Mouse (Mus musculus): ENCODE measurements around the gene Satb1. TPM values are rescaled to one million over a fixed set of nuclear protein-coding genes. Genes with fewer than 3 reads are reported as not detected.
A peak's percentile ranks its signal among the peaks of the same experiment; 100 is the strongest.

The Satb1 gene
- polyA plus RNA-seq (2012; rRNA removed) (22.9 and 25.3 TPM in 2 replicates), polyA plus RNA-seq (2014; fragmentation: Nextera tagmentation; extraction: Ambion mirVana) (22.4 TPM in 2 replicates)

- 1% methylated on average over 22 of the region's 52 CpGs for WGBS
- peak within 1 kb of the TSS; percentile 63 for H3K9ac ChIP-seq (ENCODE audit: low read depth, low read length, severe bottlenecking)
- peaks cover 4% of the 10 kb centered on the region; the same call in 1 of the 2 replicates for H3K4me1 ChIP-seq (ENCODE audit: control insufficient read depth, insufficient read depth, low read length)
- no peaks in the 10 kb centered on the region for H3K9me3 ChIP-seq (ENCODE audit: control insufficient read depth, low read length)
- H3K4me3 ChIP-seq (replicated peaks; ENCODE audit: low read length), result peak within 1 kb of the TSS; percentile 67
- no peaks in the 10 kb centered on the region for H3K36me3 ChIP-seq (ENCODE audit: control insufficient read depth, insufficient read depth, low read length)
- H3K27ac ChIP-seq (replicated peaks; ENCODE audit: low read depth, low read length), result no peak within 1 kb of the TSS
- peak within 1 kb of the TSS; percentile 86 for H3K4me2 ChIP-seq (replicated peaks; ENCODE audit: low read depth, low read length, severe bottlenecking)
- no peak for DNase-seq (ENCODE audit: low spot score)
- H3K27me3 ChIP-seq (ENCODE audit: control insufficient read depth, insufficient read depth, low read length), result peaks cover 50% of the 10 kb centered on the region
- peak; percentile 91 for ATAC-seq (ENCODE audit: low FRiP score, low read depth)
- TF ChIP-seq POLR2A (IDR thresholded peaks at IDR 0.05; ENCODE audit: borderline replicate concordance, extremely low read depth, insufficient read depth, insufficient read length), result no peak
These were observed at the start of gene Satb1 for GRCm38 (mm10) chr17:51832900-51833577. TSS of gene Satb1 (minus strand) at chr17:51833290.

DNA sequence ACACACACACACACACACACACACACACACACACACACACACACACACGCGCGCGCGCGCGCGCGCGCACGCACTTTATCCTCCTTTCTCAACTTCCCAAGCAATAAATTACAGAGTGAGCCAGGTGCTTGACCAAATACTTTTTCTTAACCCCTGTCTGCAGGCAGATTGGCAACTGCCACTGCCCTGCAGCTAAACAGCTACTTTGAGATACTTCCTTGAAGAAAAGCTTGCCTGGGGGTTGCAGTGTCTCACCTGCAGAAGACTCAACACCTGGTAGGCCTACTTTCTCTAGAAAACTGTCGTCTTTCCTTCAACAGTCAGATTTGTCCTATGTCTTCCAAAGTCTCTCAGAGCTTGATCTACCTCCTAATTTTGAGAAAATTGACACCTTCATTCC, 49.5 kb upstream of the Satb1 start:
- 89% methylated on average over 12 of the region's 12 CpGs for WGBS
- Histone ChIP-seq H3K27me3 (ENCODE audit: control insufficient read depth, insufficient read depth, low read length) (no peaks in the 10 kb centered on the region), H3K36me3 (ENCODE audit: control insufficient read depth, insufficient read depth, low read length) (no peaks in the 10 kb centered on the region), H3K9ac (ENCODE audit: low read depth, low read length, severe bottlenecking) (no peak overlapping the region), H3K4me3 (replicated peaks; ENCODE audit: low read length) (no peak overlapping the region), H3K4me1 (ENCODE audit: control insufficient read depth, insufficient read depth, low read length) (no peaks in the 10 kb centered on the region), H3K9me3 (ENCODE audit: control insufficient read depth, low read length) (no peaks in the 10 kb centered on the region), H3K27ac (replicated peaks; ENCODE audit: low read depth, low read length) (no peak overlapping the region), H3K4me2 (replicated peaks; ENCODE audit: low read depth, low read length, severe bottlenecking) (no peak overlapping the region)
- no peak for ATAC-seq (ENCODE audit: low FRiP score, low read depth)
- peak; percentile 3 for DNase-seq (ENCODE audit: low spot score)
- TF ChIP-seq POLR2A (IDR thresholded peaks at IDR 0.05; ENCODE audit: borderline replicate concordance, extremely low read depth, insufficient read depth, insufficient read length), result no peak

DNA sequence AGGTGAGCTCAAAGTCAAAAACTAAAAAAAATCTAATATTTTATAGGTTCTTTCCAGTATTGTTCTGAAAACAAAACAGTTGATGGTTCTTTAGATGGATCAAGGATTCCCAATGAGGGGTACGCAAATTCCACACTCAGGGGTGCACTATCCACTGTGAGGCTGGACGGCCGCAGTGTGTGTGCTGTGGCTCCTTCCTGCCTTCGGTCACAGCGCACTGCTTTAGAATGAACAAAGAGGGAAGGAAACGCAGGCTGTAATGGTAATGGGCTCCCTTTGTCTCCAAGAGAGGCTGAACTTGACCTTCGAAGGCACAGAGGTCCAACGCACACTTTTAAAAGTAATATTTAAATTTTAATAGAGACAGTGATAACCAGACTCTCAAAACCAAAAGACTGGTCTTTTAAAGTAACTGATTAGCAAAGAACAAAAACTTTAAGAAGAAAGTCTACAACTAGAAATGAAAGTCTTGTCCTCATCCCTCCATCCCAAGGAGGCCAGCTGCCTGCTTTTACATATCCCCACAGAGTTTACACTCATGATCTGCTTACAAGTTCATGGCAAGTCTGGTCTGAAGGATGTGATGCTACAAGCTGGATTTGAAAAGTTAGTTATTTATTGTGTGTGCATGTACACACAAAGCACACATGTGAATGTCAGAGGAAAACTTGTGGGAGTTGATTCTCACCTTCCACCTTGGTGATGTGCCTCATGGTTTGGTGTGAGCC, 48.0 kb upstream of the Satb1 start:
- TF ChIP-seq POLR2A (IDR thresholded peaks at IDR 0.05; ENCODE audit: borderline replicate concordance, extremely low read depth, insufficient read depth, insufficient read length), result no peak
- H3K27ac ChIP-seq (replicated peaks; ENCODE audit: low read depth, low read length), result no peak overlapping the region
- H3K4me3 ChIP-seq (replicated peaks; ENCODE audit: low read length), result no peak overlapping the region
- DNase-seq (ENCODE audit: low spot score) (no peak), ATAC-seq (ENCODE audit: low FRiP score, low read depth) (no peak)
- no peak overlapping the region for H3K4me2 ChIP-seq (replicated peaks; ENCODE audit: low read depth, low read length, severe bottlenecking)
- no peaks in the 10 kb centered on the region for H3K27me3 ChIP-seq (ENCODE audit: control insufficient read depth, insufficient read depth, low read length)
- 84% methylated on average over 8 of the region's 8 CpGs for WGBS
- H3K9me3 ChIP-seq (ENCODE audit: control insufficient read depth, low read length), result no peaks in the 10 kb centered on the region
- no peaks in the 10 kb centered on the region for H3K4me1 ChIP-seq (ENCODE audit: control insufficient read depth, insufficient read depth, low read length)
- H3K9ac ChIP-seq (ENCODE audit: low read depth, low read length, severe bottlenecking), result no peak overlapping the region
- H3K36me3 ChIP-seq (ENCODE audit: control insufficient read depth, insufficient read depth, low read length), result no peaks in the 10 kb centered on the region

DNA sequence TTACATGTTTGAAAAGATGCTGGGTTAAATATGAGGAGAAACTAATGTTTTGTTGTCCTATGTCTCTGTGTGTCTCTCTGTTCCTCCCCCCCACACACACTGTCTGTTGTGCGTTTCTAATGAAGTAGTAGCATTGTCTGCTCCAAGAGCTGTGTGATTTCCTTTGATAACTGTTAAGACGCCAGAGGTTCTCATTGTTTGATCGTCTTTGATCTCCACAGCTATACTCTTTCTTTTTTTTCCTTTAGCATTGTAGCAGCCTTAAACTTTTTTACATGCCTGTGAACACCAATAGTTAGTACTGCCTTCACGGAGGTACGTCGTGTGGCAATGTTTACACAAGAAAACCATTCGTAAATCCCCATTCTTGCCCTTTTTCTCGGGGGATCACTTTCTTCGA, 47.1 kb upstream of the Satb1 start:
- Histone ChIP-seq H3K27ac (replicated peaks; ENCODE audit: low read depth, low read length) (no peak overlapping the region), H3K36me3 (ENCODE audit: control insufficient read depth, insufficient read depth, low read length) (no peaks in the 10 kb centered on the region), H3K9me3 (ENCODE audit: control insufficient read depth, low read length) (no peaks in the 10 kb centered on the region), H3K9ac (ENCODE audit: low read depth, low read length, severe bottlenecking) (no peak overlapping the region), H3K4me1 (ENCODE audit: control insufficient read depth, insufficient read depth, low read length) (no peaks in the 10 kb centered on the region), H3K4me2 (replicated peaks; ENCODE audit: low read depth, low read length, severe bottlenecking) (no peak overlapping the region), H3K27me3 (ENCODE audit: control insufficient read depth, insufficient read depth, low read length) (no peaks in the 10 kb centered on the region), H3K4me3 (replicated peaks; ENCODE audit: low read length) (no peak overlapping the region)
- ATAC-seq (ENCODE audit: low FRiP score, low read depth), result no peak
- TF ChIP-seq POLR2A (IDR thresholded peaks at IDR 0.05; ENCODE audit: borderline replicate concordance, extremely low read depth, insufficient read depth, insufficient read length), result no peak
- DNase-seq (ENCODE audit: low spot score), result no peak
- WGBS, result 49% methylated on average over 9 of the region's 9 CpGs

GRCm38 (mm10) chr17:51879736-51880135, 46.6 kb upstream of the Satb1 start:
- no peak overlapping the region for H3K4me2 ChIP-seq (replicated peaks; ENCODE audit: low read depth, low read length, severe bottlenecking)
- WGBS, result 74% methylated on average over 5 of the region's 5 CpGs
- H3K27ac ChIP-seq (replicated peaks; ENCODE audit: low read depth, low read length), result no peak overlapping the region
- no peaks in the 10 kb centered on the region for H3K36me3 ChIP-seq (ENCODE audit: control insufficient read depth, insufficient read depth, low read length)
- H3K9ac ChIP-seq (ENCODE audit: low read depth, low read length, severe bottlenecking), result no peak overlapping the region
- no peak for TF ChIP-seq POLR2A (IDR thresholded peaks at IDR 0.05; ENCODE audit: borderline replicate concordance, extremely low read depth, insufficient read depth, insufficient read length)
- DNase-seq (ENCODE audit: low spot score) (no peak), ATAC-seq (ENCODE audit: low FRiP score, low read depth) (no peak)
- no peaks in the 10 kb centered on the region for H3K27me3 ChIP-seq (ENCODE audit: control insufficient read depth, insufficient read depth, low read length)
- H3K4me1 ChIP-seq (ENCODE audit: control insufficient read depth, insufficient read depth, low read length), result no peaks in the 10 kb centered on the region
- no peaks in the 10 kb centered on the region for H3K9me3 ChIP-seq (ENCODE audit: control insufficient read depth, low read length)
- H3K4me3 ChIP-seq (replicated peaks; ENCODE audit: low read length), result no peak overlapping the region
